21 mouse cellular contexts compared by ENCODE assay signal in the genomic region with DNA sequence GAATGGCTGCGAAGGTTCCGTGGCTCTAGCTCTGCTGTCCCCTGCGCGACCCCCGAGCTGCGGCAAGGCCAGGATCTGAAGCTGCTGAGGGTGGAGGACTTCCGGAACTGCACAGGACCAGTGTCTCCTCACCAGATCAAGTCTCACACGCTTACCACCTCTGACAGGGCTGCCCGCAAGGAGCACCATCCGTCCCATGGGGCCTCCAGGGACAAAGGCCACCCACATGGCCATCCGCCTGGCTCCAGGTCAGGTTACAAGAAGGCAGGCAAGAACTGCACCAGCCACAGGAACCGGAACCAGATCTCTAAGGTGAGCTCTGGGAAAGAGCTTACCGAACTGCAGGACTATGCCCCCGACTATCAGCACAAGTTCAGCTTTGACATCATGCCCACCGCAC.
A peak's percentile ranks its signal among the peaks of the same experiment; 100 is the strongest.
DNase-seq lines count a peak whose midpoint lies in the region; ATAC-seq and TF ChIP-seq lines count a peak whose summit lies in the region.
"Had no signal": no experiment of that assay in that cellular context is flagged by ENCODE, and none has a peak within 500 bp of the region (broad histone marks: within the 10 kb centered on the region; RNA-seq: fewer than 3 reads in every experiment).

No protein-coding gene starts in this region.

- no peak for TF ChIP-seq CTCF in kidney, postnatal 0 days (IDR thresholded peaks at IDR 0.05; ENCODE audit: low read depth)

- in situ Hi-C loops in ES-E14 (cut with MboI; ENCODE audit: low sequenced_read_pairs in 2 of 2, unreplicated experiment in 2 of 2), result no loop called here

- intact Hi-C loops in left cerebral cortex, postnatal 25 days (cut with DNase I), result no loop called here

- H3K9ac ChIP-seq in forebrain, embryonic 13.5 days, result no peak overlapping the region
- no peak overlapping the region for H3K9ac ChIP-seq in kidney, postnatal 0 days (ENCODE audit: low read depth, low read length)
- no peak overlapping the region for H3K9ac ChIP-seq in ES-E14 (ENCODE audit: insufficient read depth, low read depth, low read length, poor library complexity, severe bottlenecking)
- H3K9ac ChIP-seq in limb, embryonic 13.5 days, result 0 out of 2 replicates have a peak overlapping the region, but pooled peaks have one; percentile 14
- H3K9ac ChIP-seq: liver, postnatal 0 days had no signal

- no peak overlapping the region for H3K4me2 ChIP-seq in forebrain, embryonic 13.5 days
- H3K4me2 ChIP-seq in kidney, postnatal 0 days (ENCODE audit: low read length), result no peak overlapping the region
- H3K4me2 ChIP-seq in limb, embryonic 13.5 days (replicated peaks), result no peak overlapping the region

- no peaks in the 10 kb centered on the region for H3K36me3 ChIP-seq in forebrain, embryonic 10.5 days (replicated peaks)
- no peaks in the 10 kb centered on the region for H3K36me3 ChIP-seq in forebrain, embryonic 13.5 days (ENCODE audit: poor library complexity, severe bottlenecking)
- H3K36me3 ChIP-seq in kidney, postnatal 0 days (ENCODE audit: insufficient read depth, low read length), result no peaks in the 10 kb centered on the region
- H3K36me3 ChIP-seq in ES-E14 (ENCODE audit: control insufficient read depth, insufficient read depth, low read length, poor library complexity, severe bottlenecking), result no peaks in the 10 kb centered on the region
- H3K36me3 ChIP-seq in limb, embryonic 13.5 days, result no peaks in the 10 kb centered on the region

- H3K9me3 ChIP-seq in forebrain, embryonic 10.5 days, result no peaks in the 10 kb centered on the region
- H3K9me3 ChIP-seq in forebrain, embryonic 13.5 days (replicated peaks), result no peaks in the 10 kb centered on the region
- no peaks in the 10 kb centered on the region for H3K9me3 ChIP-seq in kidney, postnatal 0 days (replicated peaks; ENCODE audit: low read length)
- H3K9me3 ChIP-seq in ES-E14 (ENCODE audit: control insufficient read depth, insufficient read depth, low read depth, low read length), result no peaks in the 10 kb centered on the region
- no peaks in the 10 kb centered on the region for H3K9me3 ChIP-seq in limb, embryonic 13.5 days

- H3K4me1 ChIP-seq in forebrain, embryonic 10.5 days, result peaks cover 79% of the 10 kb centered on the region
- H3K4me1 ChIP-seq in forebrain, embryonic 13.5 days, result peaks cover 38% of the 10 kb centered on the region
- H3K4me1 ChIP-seq in kidney, postnatal 0 days (replicated peaks; ENCODE audit: insufficient read depth, low read length), result peaks cover 18% of the 10 kb centered on the region; the same call in 1 of the 2 replicates
- peaks cover 0 to 6% of the 10 kb centered on the region in 2 experiments; a peak in 1 of 4 replicates for H3K4me1 ChIP-seq in ES-E14 (ENCODE audit: control insufficient read depth in 2 of 2, insufficient read depth in 2 of 2, low read length in 2 of 2, poor library complexity in 1 of 2)
- H3K4me1 ChIP-seq in limb, embryonic 13.5 days, result peaks cover 42% of the 10 kb centered on the region

- H3K4me3 ChIP-seq in forebrain, embryonic 10.5 days, result no peak overlapping the region
- H3K4me3 ChIP-seq in forebrain, embryonic 13.5 days, result no peak overlapping the region
- no peak overlapping the region for H3K4me3 ChIP-seq in kidney, postnatal 0 days (replicated peaks; ENCODE audit: low read depth, low read length)
- peak overlapping the region; percentile 26 to 38; a peak in 2 of 4 replicates for H3K4me3 ChIP-seq in ES-E14 (ENCODE audit: insufficient read depth in 1 of 2, low read depth in 1 of 2, low read length in 2 of 2, poor library complexity in 1 of 2, severe bottlenecking in 1 of 2)
- H3K4me3 ChIP-seq in limb, embryonic 13.5 days, result no peak overlapping the region
- H3K4me3 ChIP-seq: heart, adult 2 months had no signal

- H3K27me3 ChIP-seq in forebrain, embryonic 10.5 days (ENCODE audit: poor library complexity, severe bottlenecking), result peaks cover 65% of the 10 kb centered on the region
- H3K27me3 ChIP-seq in forebrain, embryonic 13.5 days, result peaks cover 14% of the 10 kb centered on the region; the same call in 1 of the 2 replicates
- H3K27me3 ChIP-seq in kidney, postnatal 0 days (ENCODE audit: insufficient read depth, low read length), result no peaks in the 10 kb centered on the region
- H3K27me3 ChIP-seq in limb, embryonic 13.5 days, result 0 out of 2 replicates have a peak, but pooled peaks cover 4% of the 10 kb centered on the region

- ATAC-seq in forebrain, embryonic 13.5 days, result no peak
- peak; percentile 40 for ATAC-seq in kidney, postnatal 0 days (replicated peaks; ENCODE audit: low FRiP score, low read depth)
- no peak for ATAC-seq in limb, embryonic 13.5 days (ENCODE audit: low FRiP score, low read depth)
- ATAC-seq: activated CD4-positive, CD25-positive, alpha-beta regulatory T cell, adult 4 months; CD4-positive, CD25-positive, alpha-beta regulatory T cell, adult 4 months; hindbrain, embryonic 16.5 days; liver, postnatal 0 days; lung, postnatal 0 days had no signal

- DNase-seq in forebrain, embryonic 10.5 days (ENCODE audit: extremely low spot score, low spot score), result no peak
- DNase-seq in kidney, postnatal 0 days (ENCODE audit: low spot score), result no peak
- DNase-seq in kidney, adult 9 months, result no peak
- DNase-seq in ES-E14 (ENCODE audit: low read depth, low spot score), result no peak
- no peak for DNase-seq in left cerebral cortex, postnatal 25 days (ENCODE audit: low spot score in 2 of 2)
- DNase-seq in layer of hippocampus, postnatal 10 days (ENCODE audit: low spot score in 2 of 2), result no peak
- DNase-seq: adrenal gland, postnatal 10 days; cerebellum, adult 8-10 months; gastrocnemius, postnatal 36 days; heart, adult 2 months; kidney, adult 18-20 months; kidney, postnatal 14 days; liver, postnatal 0 days; right cerebral cortex, postnatal 14 days had no signal

- H3K27ac ChIP-seq in forebrain, embryonic 10.5 days, result peak overlapping the region; percentile 54; the same call in 1 of the 2 replicates
- no peak overlapping the region for H3K27ac ChIP-seq in forebrain, embryonic 13.5 days
- no peak overlapping the region for H3K27ac ChIP-seq in kidney, postnatal 0 days
- H3K27ac ChIP-seq in ES-E14 (ENCODE audit: insufficient read depth, low read depth, low read length, poor library complexity, severe bottlenecking), result no peak overlapping the region
- no peak overlapping the region for H3K27ac ChIP-seq in limb, embryonic 13.5 days
- H3K27ac ChIP-seq: heart, adult 2 months; macrophage had no signal

- 60% methylated on average over 15 of the region's 15 CpGs for WGBS in forebrain, embryonic 10.5 days
- WGBS in forebrain, embryonic 13.5 days, result 64% methylated on average over 15 of the region's 15 CpGs
- 41% methylated on average over 15 of the region's 15 CpGs for WGBS in kidney, postnatal 0 days
- WGBS in limb, embryonic 13.5 days, result 41% methylated on average over 15 of the region's 15 CpGs

TF ChIP-seq in ES-E14, 5 proteins besides CTCF, POLR2A, EP300 and RAD21:
- TF ChIP-seq MAFK (IDR thresholded peaks at IDR 0.05; ENCODE audit: insufficient read depth, low read depth, low read length), result no peak
- no peak for TF ChIP-seq HCFC1 (IDR thresholded peaks at IDR 0.05; ENCODE audit: borderline replicate concordance, insufficient read depth, low read length)
- TF ChIP-seq CHD2 (IDR thresholded peaks at IDR 0.05; ENCODE audit: low read depth, low read length), result no peak
- no peak for TF ChIP-seq ZC3H11A (IDR thresholded peaks at IDR 0.05; ENCODE audit: borderline replicate concordance, low read depth, low read length)
- TF ChIP-seq ZNF384 (IDR thresholded peaks at IDR 0.05; ENCODE audit: low read depth, low read length), result no peak
TF ChIP-seq in ES-E14: peak in this region for 0.

Comparison
In these comparisons a context has a peak if more than half of its experiments do, and no peak if none do; other contexts are left out.
1. H3K4me3 ChIP-seq: peak in ES-E14 (2 of 2); none in forebrain, embryonic 10.5 days (single experiment), forebrain, embryonic 13.5 days (single experiment), kidney, postnatal 0 days (single experiment) and limb, embryonic 13.5 days (single experiment).